Mouse (Mus musculus): Measurements from ENCODE around the gene Chmp4b. TPM values are rescaled to one million over a fixed set of nuclear protein-coding genes. Genes with fewer than 3 reads are reported as not detected.

The Chmp4b gene
- total RNA-seq (2022) = 100 to 1,000 TPM; 206 to 234 (median 209) TPM

GRCm38 (mm10) chr2:154651363-154651762, at the start of gene Chmp4b:
Gene Chmp4b, plus strand, starts transcription at chr2:154651705.
- no peak for DNase-seq (ENCODE audit: low spot score in 2 of 2)

DNA sequence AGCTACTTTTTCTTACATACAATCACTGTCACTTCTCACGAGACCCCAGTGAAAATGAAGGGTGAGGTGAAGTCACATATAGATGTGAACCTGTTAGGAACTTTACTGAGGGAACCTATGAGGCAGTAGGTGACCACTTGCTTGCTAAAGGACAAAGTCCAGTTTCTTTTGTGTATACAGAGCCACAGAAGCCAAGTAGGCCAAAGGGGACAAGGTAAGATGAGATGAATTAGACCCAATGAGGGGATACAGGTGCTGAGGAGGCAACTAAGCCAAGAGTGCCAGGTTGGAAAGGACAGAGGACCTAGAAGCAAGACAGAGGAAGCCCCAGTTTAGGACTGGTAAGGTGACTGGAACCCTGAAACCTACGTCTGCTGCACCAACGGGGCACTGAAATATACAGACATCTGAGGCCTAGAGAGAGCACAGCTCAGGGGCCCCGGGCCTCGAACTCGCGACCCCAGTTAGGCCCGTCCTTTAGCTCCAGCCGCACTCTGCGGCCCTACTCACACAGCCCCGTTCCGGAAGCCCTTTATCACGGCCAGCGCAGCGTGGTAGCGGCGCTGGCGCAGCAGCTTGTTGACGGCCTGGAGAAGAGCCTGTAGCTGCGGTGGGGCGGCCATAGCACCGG, 48.4 kb upstream of the Chmp4b start:
- no peak for DNase-seq (ENCODE audit: low spot score in 2 of 2)

- peak; percentile 99 to 100 for DNase-seq (ENCODE audit: low spot score in 2 of 2)
Observed at GRCm38 (mm10) chr2:154603638-154604153, 47.8 kb upstream of the Chmp4b start, which contains the start of gene Pxmp4. Gene Pxmp4, minus strand, starts transcription at chr2:154603708.

- no peak for DNase-seq (ENCODE audit: low spot score in 2 of 2)
Observed at GRCm38 (mm10) chr2:154604156-154604555, 47.3 kb upstream of the Chmp4b start.

DNA sequence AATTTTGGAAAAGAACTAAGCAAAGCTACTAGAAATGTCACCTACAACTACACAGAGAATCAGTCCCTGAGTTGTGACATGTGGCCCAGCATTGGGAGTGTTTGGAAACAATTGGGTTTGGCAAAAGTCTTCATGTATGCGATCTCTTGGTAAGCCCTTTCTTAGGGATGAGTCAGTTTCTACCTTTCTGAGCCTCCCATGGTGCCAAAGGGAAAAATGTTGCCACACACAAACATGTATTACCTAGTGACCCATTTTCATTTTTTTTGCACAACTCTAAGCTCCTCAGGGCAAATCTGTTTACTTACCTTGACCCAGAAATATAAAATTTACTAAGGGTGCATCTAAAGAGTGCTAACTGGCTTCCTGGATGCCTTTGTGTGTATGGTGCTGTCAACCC, 44.5 kb upstream of the Chmp4b start:
- DNase-seq (ENCODE audit: low spot score in 2 of 2) = no peak

DNA sequence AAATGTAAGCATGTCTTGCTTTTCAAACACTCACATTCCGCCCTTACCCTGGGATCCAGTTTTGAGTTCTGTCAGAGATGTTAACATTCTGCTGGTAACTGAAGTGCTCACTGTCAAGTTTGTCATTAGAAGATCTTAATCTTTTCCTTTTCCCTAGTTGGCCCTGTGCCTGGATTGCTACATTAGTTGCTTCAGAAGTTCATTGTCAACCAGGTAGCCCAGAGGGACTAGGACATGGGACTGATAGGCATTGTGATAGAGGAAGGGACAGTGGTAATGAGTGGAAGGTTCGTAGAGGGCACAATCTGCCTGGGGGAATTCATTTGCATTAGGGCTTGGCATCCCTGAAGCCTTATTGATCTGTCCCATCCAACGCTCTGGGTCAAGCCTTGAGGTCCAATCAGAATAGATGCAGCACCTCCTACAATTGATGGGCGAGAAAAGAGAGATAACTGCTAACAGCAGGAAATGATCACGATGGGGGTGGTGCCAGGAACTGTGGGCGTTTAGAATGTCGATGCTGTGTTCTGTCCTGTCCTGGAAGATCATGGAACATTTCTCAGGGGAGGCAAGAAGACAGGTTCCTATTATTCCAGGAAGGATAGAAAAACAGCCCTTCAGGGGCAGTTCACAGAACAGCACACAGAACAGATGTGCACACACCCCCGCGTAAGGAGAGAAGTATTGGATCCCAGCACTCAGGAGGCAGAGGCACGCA, 42.3 kb upstream of the Chmp4b start:
- DNase-seq (ENCODE audit: low spot score in 2 of 2) = no peak

- peak; percentile 82 to 89 for DNase-seq (ENCODE audit: low spot score in 2 of 2)
Observed at GRCm38 (mm10) chr2:154613118-154614115, 38.1 kb upstream of the Chmp4b start, which contains the start of the genes Zfp341 and 4930519P11Rik. Gene Zfp341, plus strand, starts transcription at chr2:154613297. Gene 4930519P11Rik, minus strand, starts transcription at chr2:154613437.

GRCm38 (mm10) chr2:154614841-154615576, 36.5 kb upstream of the Chmp4b start:
- DNase-seq (ENCODE audit: low spot score in 2 of 2) = no peak

DNA sequence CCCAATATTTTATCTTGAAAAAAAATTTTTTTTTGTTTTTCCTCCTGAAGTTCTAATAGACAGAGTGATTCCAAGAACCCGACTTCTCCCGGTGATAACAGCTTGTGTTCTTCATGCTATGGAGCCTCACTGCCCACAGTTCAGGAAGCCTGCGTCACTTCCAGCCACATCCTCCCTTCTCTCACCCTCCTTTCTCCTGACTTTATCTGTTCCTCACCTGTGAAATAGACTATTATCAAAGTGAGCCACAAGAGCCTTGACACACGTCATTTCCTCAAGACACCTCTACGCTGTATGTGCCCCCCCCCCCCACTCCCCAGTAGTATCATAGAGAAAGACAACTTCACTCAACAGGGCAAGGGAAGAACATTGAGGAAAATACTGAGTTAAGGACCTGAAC, 35.8 kb upstream of the Chmp4b start:
- DNase-seq (ENCODE audit: low spot score in 2 of 2) = no peak

DNA sequence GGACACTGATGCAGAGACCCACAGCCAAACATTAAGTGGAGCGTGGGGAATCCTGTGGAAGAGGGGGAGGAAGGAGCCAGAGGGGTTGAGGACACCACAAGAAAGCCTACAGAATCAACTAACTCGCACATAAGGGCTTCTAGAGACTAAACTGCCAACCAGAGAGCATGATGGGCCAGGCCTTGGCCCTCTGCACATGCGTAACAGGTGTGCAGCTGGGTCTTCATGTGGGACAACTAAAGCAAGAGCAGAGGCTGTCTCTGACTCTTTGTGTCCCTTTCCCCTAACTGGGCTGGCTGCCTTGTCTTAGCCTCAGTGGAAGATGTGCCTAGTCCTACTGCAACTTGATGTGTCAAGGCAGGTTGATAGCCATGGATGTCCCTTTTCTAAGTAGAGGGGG, 34.4 kb upstream of the Chmp4b start:
- no peak for DNase-seq (ENCODE audit: low spot score in 2 of 2)

DNA sequence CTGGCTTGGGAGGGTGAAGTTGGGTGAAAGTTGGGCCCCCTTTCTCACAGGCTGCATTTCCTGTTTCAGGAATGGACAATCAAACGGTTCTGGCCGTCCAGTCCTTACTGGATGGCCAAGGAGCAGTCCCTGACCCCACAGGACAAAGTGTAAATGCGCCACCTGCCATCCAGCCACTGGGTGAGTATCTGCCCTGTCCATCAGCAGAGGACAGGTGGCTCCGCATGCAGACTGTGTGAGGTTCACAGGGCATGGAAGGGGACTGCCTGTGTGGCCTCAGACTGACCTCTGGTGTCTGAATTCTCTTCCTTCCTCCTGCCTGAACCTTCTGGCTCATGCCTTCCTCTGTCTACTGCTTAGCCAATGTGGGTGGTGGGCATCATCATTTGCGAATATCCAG, 29.8 kb upstream of the Chmp4b start:
- DNase-seq (ENCODE audit: low spot score in 2 of 2) = no peak

GRCm38 (mm10) chr2:154624137-154624536, 27.4 kb upstream of the Chmp4b start:
- DNase-seq (ENCODE audit: low spot score in 2 of 2) = no peak

DNA sequence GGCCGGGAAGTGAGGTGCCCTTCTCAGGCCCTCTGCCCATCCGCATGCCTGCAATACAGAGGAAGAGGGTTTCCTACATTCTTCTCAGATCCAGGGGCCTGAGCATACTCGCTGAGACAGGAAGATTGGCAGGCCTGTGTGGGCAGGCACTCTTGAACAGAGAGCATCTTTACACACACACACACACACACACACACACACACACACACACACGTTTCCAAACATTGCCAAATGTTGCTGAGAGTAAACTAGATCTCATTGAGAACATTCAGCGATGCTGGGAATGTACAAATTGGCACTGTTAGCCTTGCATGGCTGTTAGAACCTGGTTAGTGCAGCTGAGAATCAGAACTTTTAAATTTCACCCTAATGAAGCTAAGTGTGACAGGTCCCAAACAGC, 21.0 kb upstream of the Chmp4b start:
- DNase-seq (ENCODE audit: low spot score in 2 of 2) = peak in 1 of 2 experiments; percentile 42

DNA sequence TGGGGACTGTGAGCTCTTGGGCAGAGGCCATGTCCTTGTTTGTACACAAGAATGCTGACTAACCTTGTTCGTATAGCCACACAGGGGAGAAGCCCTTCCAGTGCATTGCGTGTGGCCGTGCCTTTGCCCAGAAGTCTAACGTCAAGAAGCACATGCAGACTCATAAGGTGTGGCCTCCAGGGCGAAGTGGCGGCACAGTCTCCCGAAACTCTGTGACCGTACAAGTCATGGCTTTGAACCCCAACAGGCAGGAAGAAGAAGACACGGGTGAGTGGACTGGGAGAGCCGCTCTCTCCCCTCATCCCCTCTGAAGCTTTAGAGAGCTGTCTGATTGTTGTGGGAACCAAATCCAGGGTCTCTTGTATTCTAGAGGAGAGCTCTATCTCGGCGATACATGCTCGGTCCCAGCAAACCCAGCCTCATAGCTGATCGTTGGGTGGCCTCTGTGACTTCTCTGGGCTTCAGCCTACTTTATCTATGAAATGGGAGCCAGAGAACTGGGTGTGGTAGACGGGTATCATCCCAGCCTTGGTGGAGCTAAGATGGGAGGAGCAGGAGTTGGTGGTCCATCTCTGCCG, 19.2 kb upstream of the Chmp4b start:
- no peak for DNase-seq (ENCODE audit: low spot score in 2 of 2)

GRCm38 (mm10) chr2:154633039-154633742, 18.3 kb upstream of the Chmp4b start:
- DNase-seq (ENCODE audit: low spot score in 2 of 2) = no peak

DNA sequence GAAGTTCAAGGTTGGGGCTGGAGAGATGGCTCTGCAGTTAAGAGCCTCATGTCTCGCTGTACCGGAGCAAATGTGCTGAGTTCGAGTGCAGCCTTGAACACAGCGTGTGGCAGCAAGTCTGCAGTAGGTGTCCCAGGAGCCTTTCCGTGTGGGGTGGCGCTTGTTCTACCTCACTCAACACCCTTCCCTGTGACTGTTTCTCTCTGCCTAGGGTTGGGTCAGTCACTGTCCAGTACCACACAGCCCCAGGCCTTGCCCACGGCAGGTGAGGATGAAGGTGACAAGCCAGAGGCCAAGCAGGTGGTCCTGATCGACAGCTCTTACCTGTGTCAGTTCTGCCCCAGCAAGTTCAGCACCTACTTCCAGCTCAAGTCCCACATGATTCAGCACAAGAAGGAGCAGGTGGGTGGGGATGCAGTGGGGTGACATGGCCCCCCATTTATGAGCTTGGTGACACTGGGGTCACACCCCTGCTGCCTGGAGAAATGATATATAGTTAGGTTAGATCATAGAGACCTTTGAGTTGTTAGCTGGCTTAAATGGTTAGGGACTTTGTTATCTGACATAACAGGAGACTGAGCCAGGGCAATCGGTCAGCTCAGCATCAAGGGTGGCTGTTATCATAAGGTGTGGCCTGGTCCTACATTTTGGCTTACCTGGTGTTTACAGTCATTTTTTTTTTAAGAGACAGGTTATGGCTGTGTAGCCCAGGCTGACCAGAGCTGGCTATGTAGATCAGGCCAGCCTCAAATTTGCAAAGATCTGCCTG, 17.4 kb upstream of the Chmp4b start:
- no peak for DNase-seq (ENCODE audit: low spot score in 2 of 2)

DNA sequence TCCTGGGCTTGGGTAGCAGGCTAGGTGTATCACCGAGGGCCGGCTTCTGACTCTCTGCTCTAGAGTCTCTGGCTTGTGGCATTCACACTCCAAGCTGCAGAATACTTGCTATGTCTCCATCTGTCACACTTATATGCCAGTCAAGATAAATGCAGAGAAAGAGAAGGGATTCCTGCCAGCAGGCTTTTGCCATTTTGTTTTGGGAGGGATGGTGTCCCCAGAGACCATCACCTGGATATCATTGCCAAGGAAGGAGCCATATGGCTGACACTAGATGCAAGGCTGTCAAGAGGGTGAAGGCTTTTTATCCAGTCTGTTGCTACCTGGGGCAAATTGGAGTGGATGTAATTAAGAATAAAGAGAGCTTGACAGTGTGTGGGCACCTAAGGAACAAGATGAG, 15.7 kb upstream of the Chmp4b start:
- DNase-seq (ENCODE audit: low spot score in 2 of 2) = no peak

- DNase-seq (ENCODE audit: low spot score in 2 of 2) = no peak
Observed at GRCm38 (mm10) chr2:154638521-154638920, 13.0 kb upstream of the Chmp4b start.

GRCm38 (mm10) chr2:154639115-154639514, 12.4 kb upstream of the Chmp4b start:
- no peak for DNase-seq (ENCODE audit: low spot score in 2 of 2)
